Mouse (Mus musculus): ENCODE data around the gene Nrm.

The Nrm gene

DNA sequence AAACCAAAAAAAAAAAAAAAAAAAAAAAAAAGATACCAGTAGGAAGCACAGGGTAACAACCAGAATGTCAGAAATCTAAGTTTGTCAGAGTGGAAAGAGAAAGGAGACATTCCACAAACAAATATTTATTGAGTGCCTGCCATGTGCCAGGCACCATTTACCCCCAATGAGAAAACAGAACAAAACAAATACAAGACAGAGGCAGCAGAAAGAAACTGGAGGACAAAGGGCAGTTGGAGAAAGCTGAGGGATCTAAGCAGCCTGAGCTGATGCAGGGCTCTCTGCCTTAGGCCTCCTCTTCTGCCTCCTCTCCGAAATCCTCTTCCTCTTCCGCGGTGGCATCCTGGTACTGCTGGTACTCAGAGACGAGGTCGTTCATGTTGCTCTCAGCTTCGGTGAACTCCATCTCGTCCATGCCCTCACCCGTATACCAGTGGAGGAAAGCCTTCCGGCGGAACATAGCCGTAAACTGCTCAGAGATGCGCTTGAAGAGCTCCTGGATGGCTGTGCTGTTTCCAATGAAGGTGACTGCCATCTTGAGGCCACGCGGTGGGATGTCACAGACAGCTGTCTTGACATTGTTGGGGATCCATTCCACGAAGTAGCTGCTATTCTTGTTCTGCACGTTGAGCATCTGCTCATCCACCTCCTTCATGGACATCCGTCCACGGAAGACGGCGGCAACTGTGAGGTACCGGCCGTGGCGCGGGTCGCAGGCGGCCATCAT lies 26.3 kb upstream of the Nrm start:
- in situ Hi-C loops (cut with MboI, MseI): loop anchor here (5.0 kb wide), 3 partner anchors 37 to 287 kb away; partner anchors contain the start of gene Gm19684

GRCm38 (mm10) chr17:35835424-35836140 lies 25.5 kb upstream of the Nrm start:
- in situ Hi-C loops (cut with MboI, MseI): loop anchor here (5.0 kb wide), 3 partner anchors 37 to 287 kb away; partner anchors contain the start of gene Gm19684

DNA sequence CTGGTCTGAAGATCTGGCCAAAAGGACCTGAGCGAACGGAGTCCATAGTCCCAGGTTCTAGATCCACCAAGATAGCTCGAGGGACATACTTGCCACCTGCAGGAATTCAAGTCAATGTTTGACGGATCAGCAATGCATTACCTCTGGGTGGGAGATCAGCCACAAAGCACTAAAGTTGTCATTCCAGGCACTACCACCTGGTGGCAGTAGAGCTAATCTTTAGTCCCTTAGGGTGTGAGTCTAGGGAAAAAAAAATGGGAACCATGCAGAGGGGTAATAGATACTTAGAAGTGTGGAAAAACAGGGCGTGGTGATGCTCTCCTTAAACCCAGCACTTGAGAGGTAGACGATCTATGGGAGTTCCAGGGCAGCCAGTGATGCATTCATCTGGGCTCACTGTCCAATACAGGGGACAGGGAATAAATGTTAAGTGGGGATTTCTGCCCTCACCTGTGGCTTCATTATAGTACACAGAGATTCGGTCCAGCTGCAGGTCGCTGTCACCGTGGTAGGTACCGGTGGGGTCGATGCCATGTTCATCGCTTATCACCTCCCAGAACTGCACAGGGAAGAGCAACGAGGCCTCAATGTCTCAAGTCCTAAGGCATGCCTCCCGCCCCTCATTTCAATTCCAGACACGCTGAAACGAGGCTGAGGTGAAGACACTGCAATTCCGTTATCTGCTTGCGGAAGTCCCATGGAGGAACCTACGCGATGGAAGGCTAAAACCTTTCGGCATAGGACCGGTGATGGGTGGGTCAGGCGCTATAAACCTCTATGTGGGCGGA lies 24.7 kb upstream of the Nrm start:
- in situ Hi-C loops (cut with MboI, MseI): loop anchor here (5.0 kb wide), 3 partner anchors 36 to 286 kb away; partner anchors contain the start of gene Gm19684

DNA sequence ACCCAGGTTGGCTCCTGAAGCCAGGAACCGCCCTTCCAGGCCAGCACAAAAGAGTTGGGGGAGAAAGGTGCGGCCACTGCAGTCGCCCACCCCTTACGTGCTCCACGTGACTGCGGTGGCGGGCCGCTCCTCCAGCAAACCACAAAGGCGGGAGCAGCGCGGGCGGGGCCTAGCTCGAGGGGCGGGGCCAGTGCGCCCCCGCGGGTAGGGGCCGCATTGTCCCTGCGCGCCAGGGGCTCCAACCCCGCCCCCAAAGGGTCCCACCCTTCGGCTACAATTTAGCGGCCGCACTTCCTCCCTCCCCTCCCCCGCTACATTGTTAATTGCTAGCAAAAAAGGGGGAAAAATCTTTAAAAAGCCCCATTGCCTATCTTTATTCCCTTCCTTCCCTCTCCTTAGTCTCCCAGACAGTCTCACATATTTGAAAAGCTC lies 24.1 kb upstream of the Nrm start:
- in situ Hi-C loops (cut with MboI, MseI): loop anchor here (5.0 kb wide), 3 partner anchors 35 to 285 kb away; partner anchors contain the start of gene Gm19684

DNA sequence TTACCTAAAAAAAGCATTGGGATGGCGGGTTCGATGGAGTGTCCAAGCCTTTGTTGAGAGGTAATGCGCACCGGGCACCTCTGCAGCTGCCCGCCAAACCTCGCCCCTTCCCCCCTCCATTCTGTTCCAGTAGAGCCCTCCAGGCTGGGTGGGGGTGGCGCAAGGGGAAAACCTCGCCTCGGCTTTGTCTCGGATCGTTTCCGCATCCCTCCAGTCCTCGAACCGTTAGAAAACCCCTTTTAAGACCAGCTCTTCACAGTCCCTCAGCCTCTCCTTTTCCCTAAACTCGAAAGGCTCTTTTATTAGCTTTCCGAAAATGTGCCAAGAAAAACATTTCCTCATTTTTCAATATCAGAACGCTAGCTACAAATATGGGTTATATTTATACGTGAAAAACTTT lies 23.6 kb upstream of the Nrm start:
- in situ Hi-C loops (cut with MboI, MseI): loop anchor here (5.0 kb wide), 3 partner anchors 35 to 285 kb away; partner anchors contain the start of gene Gm19684

GRCm38 (mm10) chr17:35838122-35838544 lies 23.0 kb upstream of the Nrm start, which contains the start of gene Tubb5:
Tubb5 (minus strand) TSS chr17:35838306.
- in situ Hi-C loops (cut with MboI, MseI): loop anchor here (5.0 kb wide), 3 partner anchors 34 to 284 kb away; partner anchors contain the start of gene Gm19684

DNA sequence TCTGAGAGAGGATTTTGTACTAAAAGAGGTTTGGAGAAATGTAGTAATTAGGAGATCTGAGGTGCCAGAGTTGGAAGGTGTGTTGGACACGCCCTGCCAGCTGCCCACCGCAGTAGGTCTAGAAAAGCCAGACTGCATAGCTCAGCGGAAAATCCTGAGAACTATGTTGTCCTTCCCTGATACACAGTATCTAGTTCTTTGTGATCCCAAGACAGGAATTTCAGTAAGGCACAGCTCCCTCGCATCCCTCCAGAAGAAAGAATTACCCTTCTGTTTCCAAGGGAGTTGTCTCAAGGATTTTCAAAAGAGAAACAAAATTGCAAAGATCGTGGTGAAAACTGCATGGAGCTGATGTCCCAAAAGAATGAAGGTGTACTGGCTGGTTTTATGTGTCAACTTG lies 22.5 kb upstream of the Nrm start:
- in situ Hi-C loops (cut with MboI, MseI): loop anchor here (5.0 kb wide), 3 partner anchors 34 to 284 kb away; partner anchors contain the start of gene Gm19684

DNA sequence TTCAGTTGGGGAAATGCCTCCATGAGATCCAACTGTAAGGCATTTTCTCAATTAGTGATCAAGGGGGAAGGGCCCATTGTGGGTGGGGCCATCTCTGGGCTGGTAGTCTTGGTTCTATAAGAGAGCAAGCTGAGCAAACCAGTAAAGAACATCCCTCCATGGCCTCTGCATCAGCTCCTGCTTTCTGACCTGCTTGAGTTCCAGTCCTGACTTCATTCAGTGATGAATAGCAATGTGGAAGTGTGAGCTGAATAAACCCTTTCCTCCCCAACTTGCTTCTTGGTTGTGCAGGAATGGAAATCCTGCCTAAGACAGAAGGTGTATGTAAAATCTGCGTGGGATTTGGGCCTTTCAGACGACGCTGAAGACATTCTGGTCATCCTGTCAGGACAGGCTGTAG lies 22.1 kb upstream of the Nrm start:
- in situ Hi-C loops (cut with MboI, MseI): loop anchor here (5.0 kb wide), 3 partner anchors 33 to 283 kb away; partner anchors contain the start of gene Gm19684

DNA sequence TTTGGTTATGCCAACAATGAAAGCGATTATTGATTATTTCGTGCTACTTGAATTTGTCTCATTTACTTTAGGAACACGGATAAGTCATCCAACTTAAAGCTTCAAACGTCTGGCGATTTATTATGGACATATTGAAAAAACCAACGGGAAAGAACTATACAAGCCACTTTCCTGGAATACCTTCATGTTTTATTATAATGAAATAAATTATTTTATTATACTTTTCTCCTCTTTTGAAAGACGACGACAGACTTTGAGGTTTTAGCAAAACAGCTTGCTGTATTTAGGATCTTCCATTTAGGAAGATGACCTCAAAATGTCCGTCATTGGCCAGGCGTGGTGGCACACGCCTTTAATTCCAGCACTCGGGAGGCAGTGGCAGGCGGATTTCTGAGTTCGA lies 20.6 kb upstream of the Nrm start:
- in situ Hi-C loops (cut with MboI, MseI): no loop called here

DNA sequence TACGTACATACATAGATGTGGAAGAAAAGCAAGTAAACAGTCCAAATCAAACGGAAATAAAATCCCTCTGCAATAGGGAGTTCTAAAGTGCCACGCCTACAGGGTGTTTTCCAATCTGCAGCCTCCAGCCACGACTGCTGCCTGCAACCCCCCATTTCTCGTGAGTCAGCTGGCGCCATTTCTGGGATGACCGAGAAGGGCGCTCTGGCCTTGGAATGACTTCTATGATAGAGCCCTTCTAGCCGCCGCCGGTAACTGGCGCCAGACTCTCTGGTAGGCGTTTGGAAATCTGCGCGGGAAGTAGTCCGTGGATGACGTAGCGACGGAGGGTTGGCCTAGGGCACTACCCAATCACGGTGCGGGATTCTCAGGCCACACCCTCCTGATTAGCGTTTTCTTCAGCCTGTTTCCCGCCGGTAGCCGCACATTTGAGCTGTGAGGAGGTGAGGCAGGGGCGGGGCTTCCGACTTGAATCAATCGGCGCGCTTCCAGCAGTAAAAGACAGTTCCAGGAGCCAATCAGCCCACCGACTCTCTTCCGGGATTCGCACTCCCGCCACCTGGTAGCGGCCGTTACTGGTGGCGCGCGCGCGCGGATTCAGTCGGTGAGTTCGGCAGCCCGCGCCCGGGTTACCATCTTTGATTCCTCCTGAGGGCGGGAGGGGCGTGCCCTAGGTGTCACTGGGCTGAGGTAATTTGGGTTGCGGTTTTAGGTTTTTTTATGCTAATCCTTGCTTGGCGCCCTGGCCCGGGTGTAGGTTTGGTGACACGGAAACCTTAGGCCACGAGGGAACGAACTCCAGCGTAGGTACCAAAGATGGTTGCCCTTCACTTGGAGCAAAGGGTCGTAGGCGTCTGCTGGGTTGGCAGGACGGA lies 19.8 kb upstream of the Nrm start, which contains the start of gene Mdc1:
Mdc1 (plus strand) TSS at position 440 of the 875 bp plus-strand sequence.
- in situ Hi-C loops (cut with MboI, MseI): no loop called here

DNA sequence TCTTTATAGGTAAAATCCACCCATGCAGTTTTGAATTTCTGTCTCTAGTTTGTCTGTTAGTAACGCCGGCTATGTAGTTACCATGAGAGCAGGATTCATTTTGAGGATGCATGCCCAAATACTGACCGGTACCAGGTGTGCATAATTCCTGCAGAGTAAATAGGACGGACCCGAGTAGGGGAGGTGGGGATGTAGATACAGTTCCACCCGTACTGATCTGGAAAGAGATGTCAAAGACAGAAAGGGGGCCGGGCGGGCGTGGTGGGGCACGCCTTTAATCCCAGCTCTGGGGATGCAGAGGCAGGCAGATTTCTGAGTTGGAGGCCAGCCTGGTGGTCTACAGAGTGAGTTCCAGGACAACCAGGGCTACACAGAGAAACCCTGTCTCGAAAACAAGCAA lies 19.1 kb upstream of the Nrm start:
- in situ Hi-C loops (cut with MboI, MseI): no loop called here

DNA sequence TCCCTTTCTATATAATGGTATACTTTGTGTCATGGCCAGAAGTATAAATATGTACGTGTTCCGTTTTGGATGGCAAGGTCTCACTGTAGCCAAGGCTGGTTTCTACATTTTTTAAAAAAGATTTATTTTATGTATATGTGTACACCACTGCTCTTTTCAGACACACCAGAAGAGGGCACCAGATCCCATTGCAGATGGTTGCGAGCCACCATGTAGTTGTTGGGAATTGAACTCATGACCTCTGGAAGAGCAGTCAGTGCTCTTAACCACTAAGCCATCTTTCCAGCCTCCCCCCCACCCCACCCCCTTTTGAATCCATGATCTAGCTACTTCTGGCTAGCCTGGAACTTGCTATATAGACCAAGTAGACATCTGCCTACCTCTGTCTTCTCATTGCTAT lies 17.6 kb upstream of the Nrm start:
- in situ Hi-C loops (cut with MboI, MseI): no loop called here

- in situ Hi-C loops (cut with MboI, MseI): no loop called here
Measured at GRCm38 (mm10) chr17:35848112-35848511, 13.0 kb upstream of the Nrm start.

GRCm38 (mm10) chr17:35850974-35851373 lies 10.1 kb upstream of the Nrm start:
- in situ Hi-C loops (cut with MboI, MseI): no loop called here

DNA sequence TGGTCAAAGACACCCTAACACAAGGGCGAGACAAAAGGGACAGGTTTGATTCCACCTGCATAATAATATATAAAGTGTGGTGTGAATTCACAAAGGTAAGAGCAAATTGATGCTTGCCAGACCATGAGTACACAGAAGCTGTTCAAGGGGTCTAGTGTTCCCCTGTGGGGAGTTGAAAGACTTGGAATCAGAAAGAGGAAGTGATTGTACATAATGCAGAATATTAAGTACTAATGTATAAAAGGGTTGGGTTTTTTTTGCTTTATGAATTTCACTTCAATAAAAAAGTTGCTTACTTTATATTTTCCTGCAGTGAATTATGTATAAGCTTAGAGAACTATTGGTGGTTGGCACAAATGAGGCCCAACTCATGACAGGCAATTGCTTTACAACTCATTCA lies 1.7 kb upstream of the Nrm start:
- in situ Hi-C loops (cut with MboI, MseI): no loop called here

GRCm38 (mm10) chr17:35859835-35860234 lies 1.3 kb upstream of the Nrm start:
- in situ Hi-C loops (cut with MboI, MseI): no loop called here

GRCm38 (mm10) chr17:35860831-35861197 lies 304 bp upstream of the Nrm start:
- in situ Hi-C loops (cut with MboI, MseI): no loop called here

GRCm38 (mm10) chr17:35864832-35865353 lies 3.8 kb downstream of the Nrm start:
- in situ Hi-C loops (cut with MboI, MseI): loop anchor here (5.0 kb wide), 2 partner anchors 42 to 102 kb away; partner anchors contain the start of gene Abcf1

DNA sequence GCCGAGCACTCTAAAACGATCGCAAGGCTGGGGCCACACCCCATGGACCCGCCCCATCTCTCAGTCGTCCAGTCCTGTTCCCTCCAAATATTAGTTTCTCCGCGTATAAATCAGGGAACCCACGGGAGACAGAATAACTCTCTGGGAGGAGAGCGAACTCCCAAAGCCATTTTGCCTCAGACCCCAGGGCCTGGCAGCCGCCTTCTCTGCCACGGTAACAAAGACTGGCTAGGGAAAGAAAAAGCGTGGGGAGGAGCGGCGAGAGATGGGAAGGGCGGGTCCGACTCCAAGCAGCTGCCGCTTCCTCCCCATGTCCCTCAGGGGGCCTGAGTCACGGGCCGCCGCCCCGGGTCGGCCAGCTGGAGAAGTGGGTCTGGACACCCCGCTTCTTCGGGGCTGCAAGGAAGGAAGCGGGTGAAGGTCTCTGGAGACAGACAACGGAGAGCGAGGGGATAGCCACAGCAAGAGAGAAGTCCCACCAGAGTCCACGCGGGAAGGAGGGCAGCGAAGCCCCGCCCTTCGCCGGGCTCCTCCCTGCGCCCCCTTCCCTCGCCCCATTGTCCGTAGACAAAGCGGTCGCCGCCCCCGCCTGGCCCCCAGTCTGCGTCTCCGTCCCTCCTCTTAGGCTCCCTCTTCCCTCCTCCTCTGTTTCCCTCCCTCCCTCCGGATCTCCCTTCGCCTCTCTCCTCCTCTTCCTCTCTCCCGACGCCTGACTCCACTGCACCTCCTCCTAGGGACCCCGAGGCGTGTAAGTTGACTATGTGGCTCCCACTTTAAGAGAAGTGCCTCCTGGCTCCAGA lies 4.6 kb downstream of the Nrm start, which contains the start of gene Ppp1r18:
Ppp1r18 (plus strand) TSS at position 113 of the 800 bp plus-strand sequence.
- in situ Hi-C loops (cut with MboI, MseI): loop anchor here (5.0 kb wide), 2 partner anchors 42 to 102 kb away; partner anchors contain the start of gene Abcf1

Measured in regulatory T cell (primary cell).